Mouse (Mus musculus) olfactory bulb, adult 2 months (tissue): ENCODE results near the gene Tmppe.

Experiments
- CTCF ChIP-seq: fragments of 200-500 bp; IDR thresholded peaks from 2 replicates; pipeline ENCODE4 v1.5.1; 2012; ENCODE audit warnings: low read depth, mild to moderate bottlenecking, low read length, moderate library complexity; ENCODE audit not compliant: insufficient read depth
- POLR2A ChIP-seq: fragments of 200-500 bp; IDR thresholded peaks from 2 replicates; pipeline ENCODE4 v1.6.1; 2012; ENCODE audit warnings: mild to moderate bottlenecking, low read depth, low read length, moderate library complexity; ENCODE audit not compliant: insufficient read depth

- TF ChIP-seq CTCF (no peak), POLR2A (no peak)
Observed at GRCm38 (mm10) chr9:114448700-114449099, 47.8 kb downstream of the Tmppe start.
